8 mouse cellular contexts compared by ENCODE assay signal in the genomic region with DNA sequence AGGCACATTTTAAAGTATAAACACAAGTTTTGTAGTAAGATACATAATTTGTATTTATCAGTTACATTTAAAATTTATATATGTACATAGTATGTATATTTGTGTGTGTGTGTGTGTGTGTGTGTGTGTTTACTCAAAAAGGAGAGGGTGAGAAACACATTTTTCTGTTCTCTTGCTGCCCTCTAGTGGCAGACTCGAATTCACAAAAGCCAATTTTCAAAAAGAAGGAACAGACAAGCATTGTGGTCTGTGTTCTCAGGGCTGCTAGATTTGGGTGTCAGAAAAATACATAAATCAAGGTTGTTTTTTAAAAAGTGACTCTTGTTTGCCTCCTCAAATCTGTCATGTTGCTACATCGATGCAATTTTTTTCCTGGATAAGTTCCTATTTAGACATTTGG.
DNase-seq lines count a peak whose midpoint lies in the region; ATAC-seq and TF ChIP-seq lines count a peak whose summit lies in the region.

No protein-coding gene starts in this region.

- no peak for TF ChIP-seq CTCF in liver, adult 2 months (IDR thresholded peaks at IDR 0.05; ENCODE audit: low read depth, low read length)
- TF ChIP-seq CTCF in liver, postnatal 0 days (IDR thresholded peaks at IDR 0.05; ENCODE audit: low read depth), result peak; percentile 58

- TF ChIP-seq POLR2A in liver, adult 2 months (IDR thresholded peaks at IDR 0.05; ENCODE audit: extremely low read depth, insufficient read depth, low read length), result no peak

- no peak overlapping the region for H3K9ac ChIP-seq in liver, adult 2 months (ENCODE audit: low read depth, low read length)
- H3K9ac ChIP-seq in liver, embryonic 11.5 days (ENCODE audit: low read depth, low read length), result no peak overlapping the region
- no peak overlapping the region for H3K9ac ChIP-seq in liver, postnatal 0 days (replicated peaks)

- no peak overlapping the region for H3K4me2 ChIP-seq in liver, embryonic 11.5 days
- H3K4me2 ChIP-seq in liver, postnatal 0 days (ENCODE audit: low read depth, low read length), result no peak overlapping the region

- H3K4me1 ChIP-seq in liver, adult 2 months (ENCODE audit: control insufficient read depth, insufficient read depth, low read length), result no peaks in the 10 kb centered on the region
- no peaks in the 10 kb centered on the region for H3K4me1 ChIP-seq in liver, embryonic 11.5 days (replicated peaks; ENCODE audit: control insufficient read depth, insufficient read depth, low read length)
- no peaks in the 10 kb centered on the region for H3K4me1 ChIP-seq in liver, postnatal 0 days (ENCODE audit: insufficient read depth)

- no peak for ATAC-seq in cerebellum, adult (ENCODE audit: insufficient number of reproducible peaks, low FRiP score, low TSS enrichment)
- no peak for ATAC-seq in liver, embryonic 11.5 days (replicated peaks; ENCODE audit: low FRiP score)
- ATAC-seq in liver, postnatal 0 days, result no peak
- ATAC-seq in megakaryocyte, adult 5-6 weeks (ENCODE audit: poor library complexity, severe bottlenecking), result no peak

- WGBS in liver, adult 2 months, result 0% methylated on average over 2 of the region's 2 CpGs
- 5% methylated on average over 2 of the region's 2 CpGs for WGBS in liver, embryonic 11.5 days
- 0% methylated on average over 2 of the region's 2 CpGs for WGBS in liver, postnatal 0 days (ENCODE audit: insufficient replicate concordance)

- no peak overlapping the region for H3K4me3 ChIP-seq in liver, adult 2 months (ENCODE audit: insufficient read depth, low read depth, low read length)
- no peak overlapping the region for H3K4me3 ChIP-seq in liver, embryonic 11.5 days (ENCODE audit: low read depth, low read length)
- no peak overlapping the region for H3K4me3 ChIP-seq in liver, postnatal 0 days (ENCODE audit: low read depth, low read length)

- H3K27ac ChIP-seq in liver, adult 2 months (replicated peaks; ENCODE audit: insufficient read depth, low read depth, low read length), result no peak overlapping the region
- no peak overlapping the region for H3K27ac ChIP-seq in liver, embryonic 11.5 days (ENCODE audit: low read depth, low read length)
- no peak overlapping the region for H3K27ac ChIP-seq in liver, postnatal 0 days (ENCODE audit: low read depth)

- no peak for TF ChIP-seq EP300 in liver, postnatal 0 days (IDR thresholded peaks at IDR 0.05; ENCODE audit: low read depth)

- H3K36me3 ChIP-seq in liver, adult 2 months (ENCODE audit: control insufficient read depth, insufficient read depth, low read length), result no peaks in the 10 kb centered on the region
- H3K36me3 ChIP-seq in liver, embryonic 11.5 days (ENCODE audit: control insufficient read depth, insufficient read depth, low read length), result no peaks in the 10 kb centered on the region
- H3K36me3 ChIP-seq in liver, postnatal 0 days (replicated peaks; ENCODE audit: insufficient read depth, low read length), result no peaks in the 10 kb centered on the region

- peak; percentile 20 to 30 for DNase-seq in cerebellum, adult 18-20 months
- DNase-seq in liver, adult 2 months (ENCODE audit: extremely low read depth, low read depth, low spot score), result peak; percentile 24
- DNase-seq in liver, embryonic 11.5 days (ENCODE audit: low spot score), result no peak
- peak; percentile 17 for DNase-seq in adrenal gland, postnatal 14 days
- DNase-seq in hindlimb bud, embryonic 11.5 days (ENCODE audit: extremely low spot score, low read depth, low spot score), result peak; percentile 20
- DNase-seq in liver, postnatal 0 days, result peak; percentile 13

- H3K27me3 ChIP-seq in liver, adult 2 months (ENCODE audit: control insufficient read depth, insufficient read depth, low read length), result no peaks in the 10 kb centered on the region
- H3K27me3 ChIP-seq in liver, embryonic 11.5 days (replicated peaks; ENCODE audit: control insufficient read depth, insufficient read depth, low read length), result no peaks in the 10 kb centered on the region
- H3K27me3 ChIP-seq in liver, postnatal 0 days (ENCODE audit: insufficient read depth, low read length), result no peaks in the 10 kb centered on the region

- H3K79me2 ChIP-seq in liver, adult 2 months (ENCODE audit: control insufficient read depth, insufficient read depth, low read length), result no peaks in the 10 kb centered on the region

- H3K9me3 ChIP-seq in liver, embryonic 11.5 days (ENCODE audit: control insufficient read depth, low read length), result no peaks in the 10 kb centered on the region
- H3K9me3 ChIP-seq in liver, postnatal 0 days (ENCODE audit: low read length), result no peaks in the 10 kb centered on the region
